Mouse (Mus musculus) MN1 (cell line): ENCODE measurements around the gene Dennd1b.

Source experiments
- DNase-seq: peaks from one replicate; pipeline ENCODE4 v3.0.0-alpha.2; 2016; ENCODE audit warnings: low spot score

Gene Dennd1b

DNA sequence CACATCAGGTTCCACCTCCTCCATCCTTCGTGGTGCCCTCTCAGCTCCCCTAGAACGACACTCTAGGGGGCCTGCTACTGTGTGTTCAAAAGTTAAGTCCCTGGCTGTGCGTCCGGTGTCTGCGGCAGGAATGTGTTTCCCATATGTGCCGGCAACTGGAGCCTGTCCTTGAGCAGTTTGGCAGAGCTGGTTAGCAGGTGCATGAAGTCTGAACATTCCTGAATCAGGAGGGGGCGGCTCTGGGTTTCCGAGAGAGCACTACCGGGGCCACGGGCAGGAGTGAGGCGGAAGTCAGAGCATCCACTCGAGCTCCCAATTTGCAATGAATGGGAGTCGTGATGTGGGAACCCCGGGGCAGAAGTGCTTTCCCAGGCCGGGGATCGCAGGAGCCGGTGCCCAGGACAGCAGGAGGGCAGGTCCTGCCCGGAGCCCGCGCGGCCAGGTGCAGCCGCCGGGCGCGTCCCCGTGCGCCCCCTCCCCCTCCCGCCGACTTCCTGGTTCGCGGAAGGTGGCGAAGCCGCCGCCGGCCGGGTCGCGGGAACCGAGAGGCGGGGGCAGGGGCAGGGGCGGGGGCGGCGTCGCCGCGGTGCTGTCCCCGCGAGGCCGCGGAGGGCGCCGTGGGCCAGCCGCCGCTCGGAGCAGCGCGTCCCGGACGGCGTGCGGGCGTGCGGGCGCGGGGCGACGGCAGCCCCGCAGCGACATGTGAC, at the start of gene Dennd1b:
Gene Dennd1b, plus strand, starts transcription at position 275 of the 707 bp plus-strand sequence.
- peak; percentile 59 for DNase-seq

GRCm38 (mm10) chr1:138915596-138915995, 47.6 kb upstream of the Dennd1b start:
- DNase-seq: no peak

- DNase-seq: no peak
These were observed 43.6 kb upstream of the Dennd1b start for GRCm38 (mm10) chr1:138919601-138920000.

DNA sequence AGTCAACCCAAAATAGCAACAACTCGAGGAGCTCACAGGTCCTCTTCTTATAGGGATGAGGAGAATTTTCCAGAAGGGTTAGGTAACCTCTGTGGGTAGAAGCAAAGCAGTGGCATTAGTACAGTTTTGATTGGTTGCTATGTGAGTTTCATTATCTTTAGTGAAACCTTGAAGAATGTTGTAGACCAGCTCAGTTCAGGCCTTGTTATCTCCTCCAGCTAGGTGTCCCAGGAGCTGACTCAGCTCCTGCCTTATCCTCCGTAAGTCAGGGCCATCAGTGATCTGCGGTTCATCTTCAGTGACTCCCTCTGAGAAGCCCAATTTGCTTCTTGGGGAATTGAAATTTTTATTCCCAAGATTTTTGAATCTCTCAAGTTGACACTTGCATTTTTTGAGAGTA, 43.2 kb upstream of the Dennd1b start:
- DNase-seq: no peak

DNA sequence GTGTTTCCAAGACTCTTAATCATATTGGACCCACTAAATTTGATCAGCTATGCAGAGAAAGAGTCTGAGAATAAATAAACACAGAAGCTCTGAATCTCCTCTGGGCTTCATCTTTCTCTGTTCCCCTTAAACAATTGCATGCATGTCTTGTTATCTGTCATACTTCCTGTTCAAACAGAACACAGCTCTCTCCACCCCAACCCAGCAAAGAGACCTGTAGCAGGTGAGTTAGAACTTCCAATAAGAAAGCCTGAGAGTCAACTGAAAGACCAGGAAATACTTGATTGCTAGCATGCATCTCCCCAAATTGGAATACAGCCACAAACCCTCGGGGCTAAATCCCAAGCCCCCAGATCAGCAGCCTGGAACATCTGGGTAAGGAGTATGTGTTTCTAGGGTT, 42.4 kb upstream of the Dennd1b start:
- DNase-seq: no peak

DNA sequence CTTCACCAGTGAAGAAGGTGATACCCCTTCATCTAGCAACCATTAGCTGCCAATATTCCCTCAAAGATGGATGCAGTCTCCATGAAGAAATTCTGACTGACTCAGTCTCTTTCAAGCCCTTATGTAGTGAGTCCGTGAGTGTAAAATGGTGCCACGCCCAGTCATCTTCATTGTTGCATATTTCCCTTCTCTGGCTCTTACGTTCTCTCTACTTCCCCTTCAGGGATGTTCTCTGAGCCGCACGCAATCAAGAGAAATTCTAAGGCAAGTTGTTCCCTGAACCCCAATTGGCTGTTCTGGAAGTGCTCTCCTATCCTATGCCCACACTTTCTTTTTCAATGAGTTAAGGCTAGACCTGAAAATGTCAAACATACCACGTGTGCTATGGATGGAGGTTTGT, 40.3 kb upstream of the Dennd1b start:
- no peak for DNase-seq

- no peak for DNase-seq
These were observed 39.0 kb upstream of the Dennd1b start for GRCm38 (mm10) chr1:138924282-138924681.

DNA sequence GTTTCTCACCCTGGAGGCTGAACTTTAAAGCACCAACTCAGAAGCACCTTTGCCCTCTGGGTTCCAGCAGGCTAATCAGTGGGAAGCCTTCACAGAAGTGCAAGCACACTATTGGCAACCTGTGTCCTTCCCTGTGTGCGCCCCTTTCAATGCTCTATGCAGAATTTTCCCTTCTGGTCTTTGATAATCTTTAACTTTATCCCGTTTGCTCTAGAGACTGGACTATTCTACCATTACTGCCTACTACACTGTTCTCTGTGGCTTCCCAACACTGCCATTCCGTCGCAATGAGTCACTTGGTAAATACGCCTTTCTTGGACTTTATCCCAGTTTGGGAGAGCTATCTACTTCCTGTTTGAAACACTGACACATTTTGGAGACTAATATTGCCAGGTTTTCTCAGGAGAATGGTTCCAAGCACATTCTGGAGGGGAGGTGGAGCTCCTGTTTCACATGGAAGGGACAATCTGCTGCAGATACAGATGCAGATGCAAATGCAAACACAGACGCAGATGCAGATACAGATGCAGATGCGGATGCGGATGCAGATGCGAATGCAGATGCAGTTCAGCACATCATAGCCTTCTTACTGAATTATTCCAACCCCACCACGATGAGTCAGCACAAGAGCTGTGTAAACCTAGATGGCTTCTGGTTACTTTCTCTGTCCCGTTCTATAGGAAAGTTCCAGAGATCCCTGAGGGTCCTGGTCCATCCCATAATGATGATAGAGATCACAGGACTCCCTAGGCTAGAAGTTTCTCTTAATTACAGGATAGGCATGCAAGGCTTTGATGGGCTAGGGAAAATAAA, 34.4 kb upstream of the Dennd1b start:
- peak; percentile 89 for DNase-seq

- DNase-seq: no peak
These were observed 33.2 kb upstream of the Dennd1b start for GRCm38 (mm10) chr1:138929985-138930384.

GRCm38 (mm10) chr1:138930856-138931255, 32.4 kb upstream of the Dennd1b start:
- no peak for DNase-seq

GRCm38 (mm10) chr1:138936169-138936568, 27.1 kb upstream of the Dennd1b start:
- no peak for DNase-seq

- DNase-seq: no peak
These were observed 25.4 kb upstream of the Dennd1b start for GRCm38 (mm10) chr1:138937686-138938370.

DNA sequence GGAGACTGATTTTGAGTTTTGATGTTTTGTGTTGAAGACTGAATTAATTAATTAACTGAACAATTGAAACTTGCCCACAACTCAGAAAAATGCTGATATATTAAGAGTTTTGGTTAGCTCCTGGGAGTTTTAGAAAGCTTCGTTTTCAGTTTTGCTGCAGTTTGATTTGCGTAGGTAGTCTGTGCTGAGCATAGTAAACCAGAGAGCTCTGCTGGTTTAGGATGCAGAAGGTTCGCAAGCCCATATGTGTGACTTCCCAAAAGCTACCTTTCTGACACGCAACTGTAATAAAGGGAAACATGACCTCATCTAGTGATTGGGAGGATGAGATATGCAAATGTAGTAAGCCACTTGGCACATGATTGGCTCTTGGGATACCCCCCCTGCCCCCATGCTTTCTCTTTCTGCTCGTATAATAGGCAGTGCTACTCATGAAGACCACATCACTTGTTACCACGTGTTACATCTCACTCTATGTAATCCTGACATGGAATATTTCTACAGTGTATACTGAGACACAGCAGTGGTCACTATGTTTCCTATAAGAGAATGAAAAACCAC, 23.6 kb upstream of the Dennd1b start:
- DNase-seq: no peak

DNA sequence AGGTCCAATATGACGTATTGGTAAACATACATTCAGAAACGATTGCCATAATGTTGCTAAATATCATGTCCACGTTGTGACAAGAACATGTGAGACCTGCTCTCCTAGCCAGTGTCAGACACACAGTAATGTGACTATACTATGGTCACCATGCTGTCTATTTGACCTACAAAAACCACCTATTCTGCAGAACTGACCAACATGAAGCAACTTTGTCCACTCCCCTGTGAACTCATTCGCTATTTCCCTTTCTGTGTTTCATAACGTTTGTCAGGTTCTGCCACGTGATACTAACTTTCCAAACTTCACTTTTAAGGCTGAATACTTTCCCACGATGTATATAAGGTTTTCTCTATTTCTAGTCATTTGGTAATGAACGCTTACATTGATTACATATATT, 22.8 kb upstream of the Dennd1b start:
- DNase-seq: no peak

DNA sequence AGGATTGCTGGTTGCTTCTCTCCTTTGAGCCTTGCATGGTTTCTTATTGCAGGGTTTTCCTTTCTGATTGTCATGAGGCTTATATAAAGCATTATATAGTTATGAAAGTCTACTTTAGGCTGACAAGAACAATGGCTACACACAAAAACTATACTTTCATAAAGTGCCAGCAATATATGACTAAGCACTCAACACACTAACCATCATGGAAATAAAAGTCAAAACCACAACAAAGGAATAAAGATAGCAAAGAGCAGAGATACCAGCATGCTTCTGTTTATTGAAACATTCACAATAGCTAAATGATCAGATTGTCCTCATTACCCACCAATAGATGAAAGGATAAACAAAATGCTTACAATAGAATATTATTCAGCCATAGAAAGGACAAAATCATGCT, 11.1 kb upstream of the Dennd1b start:
- DNase-seq: no peak

GRCm38 (mm10) chr1:138954978-138955377, 8.3 kb upstream of the Dennd1b start:
- no peak for DNase-seq

GRCm38 (mm10) chr1:138955455-138955854, 7.8 kb upstream of the Dennd1b start:
- no peak for DNase-seq

DNA sequence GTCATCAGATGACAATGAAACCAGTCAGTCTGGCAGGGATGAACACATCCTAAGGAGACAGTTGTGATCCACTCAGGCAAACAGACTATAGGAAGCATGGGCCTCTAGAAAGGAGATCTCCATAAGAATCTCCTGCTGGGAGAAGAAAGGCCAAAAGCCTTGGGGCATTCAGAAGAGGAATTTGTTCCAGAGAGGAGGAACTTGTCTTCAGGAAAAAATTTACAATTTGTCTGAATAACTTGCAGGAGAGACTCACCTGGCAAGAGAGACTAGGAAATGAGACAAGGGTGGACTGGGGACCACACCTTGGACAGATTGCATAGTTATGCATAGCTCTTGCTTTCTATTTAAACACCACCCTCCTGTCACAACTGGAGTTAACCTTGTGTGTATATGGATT, 6.7 kb upstream of the Dennd1b start:
- DNase-seq: no peak

- DNase-seq: no peak
These were observed 6.1 kb upstream of the Dennd1b start for GRCm38 (mm10) chr1:138957111-138957510.

GRCm38 (mm10) chr1:138958863-138959262, 4.4 kb upstream of the Dennd1b start:
- no peak for DNase-seq

GRCm38 (mm10) chr1:138959903-138960483, 3.2 kb upstream of the Dennd1b start:
- no peak for DNase-seq
